Mouse (Mus musculus) yolk sac, embryonic 10.5 days (tissue): ENCODE measurements around the gene Olfr1395.
"Not testable (repeated sequence)": the region's sequence is repeated elsewhere in the genome, so short reads cannot be mapped to it uniquely, and the experiment has no call there.

Experiments used
- DNase-seq: peaks from one replicate; pipeline ENCODE4 v3.0.0-alpha.2; 2017; ENCODE audit warnings: low spot score

Olfr1395 gene

GRCm38 (mm10) chr11:49175345-49175744 is 33.3 kb downstream of the Olfr1395 start:
- no peak for DNase-seq

GRCm38 (mm10) chr11:49176047-49176779 is 34.1 kb downstream of the Olfr1395 start:
- DNase-seq = not testable (repeated sequence)

GRCm38 (mm10) chr11:49183172-49183571 is 41.1 kb downstream of the Olfr1395 start:
- DNase-seq = no peak

GRCm38 (mm10) chr11:49186452-49186851 is 44.4 kb downstream of the Olfr1395 start:
- DNase-seq = no peak

- no peak for DNase-seq
Measured at GRCm38 (mm10) chr11:49186955-49187488, 44.9 kb downstream of the Olfr1395 start, which contains the start of gene Btnl9. Btnl9 (minus strand) TSS chr11:49187159.

- no peak for DNase-seq
Measured at GRCm38 (mm10) chr11:49187701-49188100, 45.6 kb downstream of the Olfr1395 start.

- DNase-seq = peak; percentile 26
Measured at GRCm38 (mm10) chr11:49189737-49190136, 47.7 kb downstream of the Olfr1395 start.

GRCm38 (mm10) chr11:49191083-49191482 is 49.0 kb downstream of the Olfr1395 start:
- DNase-seq = no peak

- not testable (repeated sequence) for DNase-seq
Measured at GRCm38 (mm10) chr11:49194771-49195170, 52.7 kb downstream of the Olfr1395 start.

GRCm38 (mm10) chr11:49195819-49196322 is 53.8 kb downstream of the Olfr1395 start:
- peak; percentile 5 for DNase-seq
